Mouse (Mus musculus) midbrain, embryonic 12.5 days (tissue): ENCODE data around the gene Abcb1a. TPM values are rescaled to one million over a fixed set of nuclear protein-coding genes. Genes with fewer than 3 reads are reported as not detected.
"Not testable (repeated sequence)": the region's sequence is repeated elsewhere in the genome, so short reads cannot be mapped to it uniquely, and the experiment has no call there.

Source experiments
- ATAC-seq: fragments of 200-750 bp; cut with Nextera tagmentation; 2 replicates; pipeline ENCODE4 v1.8.0; 2017; ENCODE audit warnings: low read depth, moderate TSS enrichment, moderate library complexity; ENCODE audit not compliant: low FRiP score
- H3K27ac ChIP-seq: fragments of 300-500 bp; sonication (generic); replicated peaks from 2 replicates; pipeline ENCODE4 v1.5.1; 2016; ENCODE audit warnings: mild to moderate bottlenecking
- H3K27me3 ChIP-seq: fragments of 300-500 bp; sonication (generic); 2 replicates; pipeline ENCODE4 v1.6.1; 2016; ENCODE audit warnings: mild to moderate bottlenecking
- H3K36me3 ChIP-seq: fragments of 300-500 bp; sonication (generic); 2 replicates; pipeline ENCODE4 v1.6.1; 2016
- H3K4me1 ChIP-seq: fragments of 300-500 bp; sonication (generic); 2 replicates; pipeline ENCODE4 v1.6.1; 2016
- H3K4me2 ChIP-seq: fragments of 300-500 bp; sonication (generic); replicated peaks from 2 replicates; pipeline ENCODE4 v1.6.1; 2016; ENCODE audit warnings: mild to moderate bottlenecking, moderate library complexity
- H3K4me3 ChIP-seq: fragments of 300-500 bp; sonication (generic); 2 replicates; pipeline ENCODE4 v1.5.1; 2016; ENCODE audit warnings: mild to moderate bottlenecking
- H3K9ac ChIP-seq: fragments of 300-500 bp; sonication (generic); replicated peaks from 2 replicates; pipeline ENCODE4 v1.6.1; 2016; ENCODE audit warnings: mild to moderate bottlenecking, moderate library complexity
- H3K9me3 ChIP-seq: fragments of 300-500 bp; sonication (generic); 2 replicates; pipeline ENCODE4 v1.6.1; 2016; ENCODE audit warnings: mild to moderate bottlenecking
- WGBS: fragments of 180-500 bp; shearing (Covaris S2); methylation state at CpG from one replicate; pipeline ENCODE4 v1.1.7; 2016; 5-methylcytosine and 5-hydroxymethylcytosine counted together
- polyA plus RNA-seq: library from polyadenylated mRNA; unstranded; fragments of >200 nt; fragmentation: Nextera tagmentation; extraction: Ambion mirVana; gene quantifications from 2 replicates; pipeline ENCODE4 v1.2.1, GENCODE M21; 2016

Gene Abcb1a
- polyA plus RNA-seq, 1 experiment from 2014 or later: 1.0 TPM

DNA sequence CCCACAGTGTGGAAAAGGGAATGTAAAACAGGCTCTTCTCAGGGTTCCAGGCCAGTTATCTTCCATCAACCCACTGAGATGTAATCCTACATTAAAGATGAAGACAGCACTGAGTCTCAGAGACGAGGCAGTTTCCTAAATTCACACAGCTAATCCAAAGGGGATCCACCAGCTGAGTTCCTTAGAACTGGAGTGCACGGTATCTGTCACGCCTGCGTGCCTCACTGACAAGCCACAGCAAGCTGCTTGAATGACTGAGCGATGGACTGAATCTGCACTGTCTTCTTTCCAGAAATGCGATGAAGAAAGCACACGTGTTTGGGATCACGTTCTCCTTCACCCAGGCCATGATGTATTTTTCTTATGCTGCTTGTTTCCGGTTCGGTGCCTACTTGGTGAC lies 73.4 kb downstream of the Abcb1a start:
- 56% methylated on average over 9 of the region's 10 CpGs for WGBS

GRCm38 (mm10) chr5:8736389-8736788 lies 76.5 kb downstream of the Abcb1a start:
- ATAC-seq: no peak
- WGBS: 82% methylated on average over 4 of the region's 4 CpGs

More for the DNA sequence above, 73.4 kb downstream of the Abcb1a start:
- H3K27me3 ChIP-seq, H3K9me3 ChIP-seq, H3K27ac ChIP-seq, H3K9ac ChIP-seq, ATAC-seq, H3K4me2 ChIP-seq, H3K4me3 ChIP-seq, H3K36me3 ChIP-seq, H3K4me1 ChIP-seq: not testable (repeated sequence)

DNA sequence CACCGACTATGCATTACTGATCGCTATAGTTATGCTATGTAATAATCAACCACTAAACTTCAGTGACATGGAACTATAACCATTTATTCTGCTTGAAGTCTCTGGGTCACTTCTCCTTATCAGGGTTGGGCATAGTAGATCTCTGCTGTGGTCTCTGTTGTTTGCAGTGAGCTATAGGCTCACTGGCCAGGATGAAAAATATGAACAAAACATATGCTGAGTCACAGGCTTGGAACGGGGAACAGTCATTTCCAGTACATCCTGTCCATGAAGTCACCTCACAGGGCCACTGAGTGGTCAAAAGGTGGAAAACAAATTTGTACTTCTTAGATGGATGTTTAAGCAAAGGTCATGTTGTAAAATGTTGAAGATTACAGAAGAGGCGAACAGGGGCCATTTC lies 77.2 kb downstream of the Abcb1a start:
- ATAC-seq: no peak
- Histone ChIP-seq H3K36me3 (no peaks in the 10 kb centered on the region), H3K4me1 (no peaks in the 10 kb centered on the region), H3K27me3 (no peaks in the 10 kb centered on the region), H3K9ac (no peak overlapping the region), H3K27ac (no peak overlapping the region), H3K4me2 (no peak overlapping the region), H3K9me3 (no peaks in the 10 kb centered on the region), H3K4me3 (no peak overlapping the region)
- WGBS: 93% methylated on average over 4 of the region's 4 CpGs

More at GRCm38 (mm10) chr5:8736389-8736788, 76.5 kb downstream of the Abcb1a start:
- H3K36me3 ChIP-seq: no peaks in the 10 kb centered on the region
- H3K9me3 ChIP-seq: no peaks in the 10 kb centered on the region
- H3K9ac ChIP-seq: no peak overlapping the region
- H3K4me3 ChIP-seq: no peak overlapping the region
- H3K27me3 ChIP-seq: no peaks in the 10 kb centered on the region
- no peaks in the 10 kb centered on the region for H3K4me1 ChIP-seq
- H3K4me2 ChIP-seq: no peak overlapping the region
- H3K27ac ChIP-seq: no peak overlapping the region

DNA sequence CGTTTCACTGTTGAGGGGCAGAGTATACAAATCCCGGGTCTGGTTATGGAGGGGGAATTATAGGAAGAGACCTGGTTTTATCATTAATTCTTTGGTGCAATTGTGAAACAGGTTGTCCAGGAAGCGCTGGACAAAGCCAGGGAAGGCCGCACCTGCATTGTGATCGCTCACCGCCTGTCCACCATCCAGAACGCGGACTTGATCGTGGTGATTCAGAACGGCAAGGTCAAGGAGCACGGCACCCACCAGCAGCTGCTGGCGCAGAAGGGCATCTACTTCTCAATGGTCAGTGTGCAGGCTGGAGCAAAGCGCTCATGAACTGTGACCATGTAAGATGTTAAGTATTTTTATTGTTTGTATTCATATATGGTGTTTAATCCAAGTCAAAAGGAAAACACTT lies 87.4 kb downstream of the Abcb1a start:
- not testable (repeated sequence) for H3K4me2 ChIP-seq, H3K9ac ChIP-seq, H3K4me1 ChIP-seq, H3K4me3 ChIP-seq, H3K27ac ChIP-seq, H3K9me3 ChIP-seq, H3K27me3 ChIP-seq, H3K36me3 ChIP-seq, ATAC-seq
- 91% methylated on average over 13 of the region's 13 CpGs for WGBS

GRCm38 (mm10) chr5:8772866-8773265 lies 113.0 kb downstream of the Abcb1a start:
- Histone ChIP-seq H3K9me3 (no peaks in the 10 kb centered on the region), H3K4me2 (no peak overlapping the region), H3K27me3 (no peaks in the 10 kb centered on the region), H3K4me1 (no peaks in the 10 kb centered on the region), H3K27ac (no peak overlapping the region), H3K9ac (no peak overlapping the region), H3K36me3 (no peaks in the 10 kb centered on the region), H3K4me3 (no peak overlapping the region)
- ATAC-seq: no peak
- 70% methylated on average over 3 of the region's 3 CpGs for WGBS

GRCm38 (mm10) chr5:8778311-8778710 lies 118.4 kb downstream of the Abcb1a start:
- 80% methylated on average over 2 of the region's 2 CpGs for WGBS
- no peaks in the 10 kb centered on the region for H3K36me3 ChIP-seq
- no peaks in the 10 kb centered on the region for H3K4me1 ChIP-seq
- H3K4me3 ChIP-seq: no peak overlapping the region
- no peak overlapping the region for H3K27ac ChIP-seq
- ATAC-seq: no peak
- H3K4me2 ChIP-seq: no peak overlapping the region
- no peak overlapping the region for H3K9ac ChIP-seq
- no peaks in the 10 kb centered on the region for H3K9me3 ChIP-seq
- H3K27me3 ChIP-seq: no peaks in the 10 kb centered on the region

DNA sequence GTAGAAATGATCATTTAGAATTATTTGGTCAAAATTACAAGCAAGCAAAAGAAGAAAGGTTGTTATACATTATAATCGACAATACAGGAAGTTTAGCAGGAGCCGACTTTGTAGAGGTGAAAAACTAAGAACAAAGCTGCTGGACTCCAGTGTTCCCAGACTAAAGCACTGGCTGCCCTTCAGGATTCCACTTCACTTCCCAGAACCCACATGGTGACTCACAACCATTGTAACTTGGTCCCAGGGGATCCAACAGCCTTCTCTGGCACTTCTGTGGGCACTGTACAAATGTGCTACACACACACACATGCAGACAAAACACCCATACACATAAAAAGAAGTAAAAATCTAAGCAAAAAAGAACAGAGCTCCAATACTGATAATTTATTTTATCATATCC lies 118.9 kb downstream of the Abcb1a start:
- H3K36me3 ChIP-seq: no peaks in the 10 kb centered on the region
- H3K4me1 ChIP-seq: no peaks in the 10 kb centered on the region
- no peak overlapping the region for H3K27ac ChIP-seq
- no peak overlapping the region for H3K4me2 ChIP-seq
- 89% methylated on average over 2 of the region's 2 CpGs for whole genome bisulfite sequencing
- no peak for ATAC-seq
- no peak overlapping the region for H3K4me3 ChIP-seq
- no peaks in the 10 kb centered on the region for H3K27me3 ChIP-seq
- H3K9ac ChIP-seq: no peak overlapping the region
- no peaks in the 10 kb centered on the region for H3K9me3 ChIP-seq

GRCm38 (mm10) chr5:8792281-8792680 lies 132.4 kb downstream of the Abcb1a start:
- WGBS: 79% methylated on average over 4 of the region's 4 CpGs
- Histone ChIP-seq H3K9me3 (no peaks in the 10 kb centered on the region), H3K27me3 (peaks cover 6% of the 10 kb centered on the region; the same call in 1 of the 2 replicates), H3K4me1 (no peaks in the 10 kb centered on the region), H3K9ac (no peak overlapping the region), H3K4me3 (no peak overlapping the region), H3K36me3 (no peaks in the 10 kb centered on the region), H3K27ac (no peak overlapping the region), H3K4me2 (no peak overlapping the region)
- no peak for ATAC-seq

Other genes with a start within 250 kb of the Abcb1a start
- 52.3 and 60.0 TPM in 2 replicates for gene Dbf4, start 237.4 kb upstream of the Abcb1a start, polyA plus RNA-seq
- gene Slc25a40, start 237.2 kb upstream of the Abcb1a start, polyA plus RNA-seq: 10.3 and 11.7 TPM in 2 replicates
- 21.7 and 24.3 TPM in 2 replicates for gene Rundc3b, start 37.1 kb upstream of the Abcb1a start, polyA plus RNA-seq
- gene Abcb1b, start 138.1 kb downstream of the Abcb1a start, polyA plus RNA-seq: 0.66 and 0.88 TPM in 2 replicates
- gene Abcb4, start 233.6 kb downstream of the Abcb1a start, polyA plus RNA-seq: 0.93 TPM in 2 replicates